Mouse (Mus musculus): ENCODE data around the gene Tmem262. TPM values are rescaled to one million over a fixed set of nuclear protein-coding genes. Genes with fewer than 3 reads are reported as not detected.

Tmem262 gene
- total RNA-seq, 2 experiments from 2014 or later, result not detected

DNA sequence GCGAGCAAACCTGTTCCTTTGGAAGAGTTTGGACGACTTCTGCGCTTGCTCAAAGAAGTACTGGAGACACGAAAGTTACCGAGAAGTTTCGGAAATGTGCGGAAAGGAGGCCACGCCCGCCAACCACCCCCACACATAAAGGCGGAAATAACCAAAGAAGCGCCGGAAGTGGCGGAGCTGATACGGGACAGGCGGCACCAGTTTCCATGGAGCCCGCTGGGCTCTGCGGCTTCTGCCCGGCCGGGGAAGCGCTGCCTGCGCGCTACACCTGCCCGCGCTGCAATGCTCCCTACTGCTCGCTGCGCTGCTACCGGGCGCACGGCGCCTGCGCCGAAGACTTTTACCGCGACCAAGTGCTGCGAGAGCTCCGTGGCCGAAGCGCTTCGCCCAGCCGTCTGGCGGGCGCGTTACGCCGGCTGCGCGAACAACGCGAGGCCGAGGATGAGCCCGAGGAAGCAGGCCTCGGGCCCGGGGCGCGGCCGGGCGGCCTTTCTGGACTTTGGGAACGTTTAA, 18.8 kb upstream of the Tmem262 start, which contains the start of gene Znhit2:
Gene Znhit2, plus strand, starts transcription at position 172 of the 513 bp plus-strand sequence.
- peak; percentile 93 to 94 for DNase-seq

DNA sequence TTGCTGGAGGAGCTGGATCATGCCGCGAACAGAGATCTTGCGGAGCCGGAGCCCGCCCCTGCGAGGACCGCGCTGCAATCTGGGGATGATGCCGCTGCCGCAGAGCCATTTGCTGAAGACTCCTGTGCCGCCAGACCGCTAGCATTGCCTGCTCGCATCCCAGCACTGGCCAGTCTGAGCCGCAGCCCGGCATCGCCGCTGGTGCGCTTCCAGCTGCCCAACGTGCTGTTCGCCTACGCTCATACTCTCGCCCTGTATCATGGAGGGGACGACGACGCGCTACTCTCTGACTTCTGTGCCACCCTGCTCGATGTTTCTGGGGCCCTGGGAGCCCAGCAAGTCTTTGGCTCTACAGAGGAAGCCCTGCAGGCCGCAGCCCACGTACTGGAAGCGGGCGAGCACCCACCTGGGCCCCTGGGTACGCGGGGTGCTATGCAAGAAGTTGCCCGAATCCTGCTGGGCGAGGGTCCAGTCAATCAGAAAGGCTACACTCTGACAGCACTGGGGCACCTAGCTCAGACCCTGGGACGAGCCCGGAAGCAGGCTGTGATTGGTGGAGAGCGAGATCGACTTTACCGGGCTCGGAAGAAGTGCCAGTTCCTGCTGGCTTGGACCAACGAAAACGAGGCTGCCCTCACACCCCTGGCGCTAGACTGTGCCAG, 18.1 kb upstream of the Tmem262 start:
- peak; percentile 45 for DNase-seq

DNA sequence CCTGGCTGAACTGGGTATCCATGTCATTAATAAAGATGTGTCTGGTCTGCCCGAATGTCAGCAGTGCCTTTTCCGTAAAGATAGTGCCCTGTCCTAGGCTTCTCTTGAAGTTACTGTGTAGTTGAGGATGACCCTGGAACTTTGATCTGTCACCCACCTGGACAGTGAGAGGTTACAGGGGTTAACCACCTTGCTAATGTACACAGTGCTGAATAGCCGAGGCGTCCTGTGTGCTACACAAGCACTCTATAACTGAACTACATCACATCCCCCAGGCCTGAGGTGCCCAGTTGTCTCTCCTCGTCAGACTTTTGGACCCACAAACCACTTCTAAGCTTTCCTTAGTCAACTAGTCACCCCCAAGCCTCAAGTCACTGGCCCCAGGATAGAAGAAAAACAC, 17.4 kb upstream of the Tmem262 start:
- no peak for DNase-seq

DNA sequence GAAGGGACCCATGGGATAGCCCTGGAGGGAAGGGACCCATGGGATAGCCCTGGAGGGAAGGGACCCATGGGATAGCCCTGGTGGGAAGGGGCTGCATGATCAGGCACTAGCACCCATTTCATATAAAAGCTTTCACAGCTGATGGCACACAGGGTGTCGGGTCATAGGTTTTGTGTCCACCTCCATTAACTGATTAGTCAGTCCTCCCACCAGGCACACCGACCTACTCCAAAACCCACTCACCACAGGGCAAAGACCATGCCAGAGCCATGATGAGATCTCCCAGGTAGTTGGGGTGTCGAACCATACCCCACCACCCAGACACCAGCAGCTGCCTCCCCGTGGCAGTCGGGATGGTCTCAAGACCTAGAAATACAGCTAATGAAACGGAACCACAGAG, 16.8 kb upstream of the Tmem262 start:
- DNase-seq, result no peak

DNA sequence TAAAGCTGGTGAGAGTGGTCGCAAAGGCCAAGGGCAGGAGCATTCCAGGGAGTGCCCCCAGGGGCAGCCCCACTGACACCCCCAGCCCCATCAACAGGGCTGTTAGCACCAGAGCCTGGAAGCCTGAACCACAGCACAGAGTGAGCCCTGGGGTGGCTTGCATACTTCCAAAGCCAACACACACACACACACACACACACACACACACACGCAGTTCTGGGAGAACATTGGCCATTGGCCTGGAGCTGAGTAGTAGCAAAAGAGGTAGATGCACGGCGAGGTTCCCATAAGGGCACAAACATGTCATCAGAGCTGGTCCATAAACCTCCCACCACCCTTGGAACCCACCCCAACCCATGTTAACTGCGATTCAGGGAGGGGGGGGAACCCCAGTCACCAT, 13.3 kb upstream of the Tmem262 start:
- peak in 1 of 2 experiments; percentile 21 for DNase-seq

DNA sequence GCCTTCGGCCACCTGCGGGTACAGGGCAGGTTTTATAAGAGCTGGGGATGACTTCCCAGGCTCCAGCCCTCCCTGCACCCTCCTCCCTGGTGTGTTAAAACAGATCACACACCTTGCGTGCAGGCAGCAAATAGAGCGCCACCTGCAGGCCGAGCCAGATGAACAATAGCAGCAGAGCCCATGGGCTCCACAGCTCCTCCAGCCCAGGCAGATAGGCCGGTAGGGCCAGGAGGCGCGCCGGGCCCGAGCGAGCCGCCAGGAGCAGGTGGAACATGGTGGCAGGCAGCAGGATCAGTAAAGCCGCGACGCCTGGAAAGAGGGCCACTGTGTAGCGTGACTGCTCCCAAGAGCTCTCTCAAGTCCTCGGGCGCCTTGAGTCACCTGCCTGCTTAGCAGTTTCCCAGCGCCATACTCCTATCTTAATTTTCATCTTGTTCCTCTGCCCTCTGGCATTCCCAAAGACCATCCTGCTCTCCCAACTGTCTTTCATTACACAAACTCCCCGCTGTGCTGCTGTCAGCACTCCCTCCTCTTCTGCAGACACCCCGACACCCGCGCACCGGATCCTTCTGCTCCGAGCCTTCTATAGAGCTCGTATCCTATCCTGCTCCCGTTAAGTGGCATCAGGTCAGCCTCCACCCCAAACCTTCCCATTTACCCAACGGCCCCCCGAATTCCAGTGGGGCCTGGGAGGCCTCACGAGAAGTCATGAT, 12.7 kb upstream of the Tmem262 start:
- DNase-seq, result peak; percentile 75 to 81

DNA sequence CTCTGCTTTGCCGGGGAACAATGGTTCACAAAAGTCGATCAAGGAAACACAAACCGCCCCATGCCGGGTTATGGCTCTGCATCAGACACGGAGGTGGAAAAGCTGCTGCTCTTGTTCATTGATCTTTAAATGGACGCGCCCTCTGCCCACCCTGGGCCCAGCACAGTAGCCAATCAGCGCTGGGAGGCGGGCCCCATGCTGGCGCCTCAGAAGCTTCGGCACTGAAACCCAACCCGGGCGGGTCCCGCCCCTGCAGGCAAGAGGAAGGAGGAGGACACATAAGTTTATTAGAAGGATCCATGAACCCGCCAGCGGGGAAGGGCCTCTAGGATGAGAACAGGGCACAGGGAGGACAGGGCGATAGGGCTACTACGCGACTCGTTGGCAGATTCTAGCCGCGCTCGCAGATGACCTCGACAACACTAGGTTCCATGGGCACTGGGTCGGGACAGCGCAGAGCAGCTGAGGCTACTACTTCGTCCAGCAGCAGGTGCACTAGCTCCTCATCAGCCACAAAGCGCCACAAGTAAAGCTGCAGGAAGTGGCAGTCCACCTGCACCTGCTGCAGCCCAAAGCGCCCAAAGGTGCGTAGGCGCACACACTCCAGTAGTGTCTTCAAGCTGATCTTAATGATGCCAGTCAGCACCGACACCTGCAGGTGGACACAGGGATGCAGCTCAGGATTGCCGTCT, 12.0 kb upstream of the Tmem262 start, which contains the start of gene Tm7sf2:
Gene Tm7sf2, minus strand, starts transcription at position 650 of the 692 bp plus-strand sequence.
- peak; percentile 86 to 87 for DNase-seq

DNA sequence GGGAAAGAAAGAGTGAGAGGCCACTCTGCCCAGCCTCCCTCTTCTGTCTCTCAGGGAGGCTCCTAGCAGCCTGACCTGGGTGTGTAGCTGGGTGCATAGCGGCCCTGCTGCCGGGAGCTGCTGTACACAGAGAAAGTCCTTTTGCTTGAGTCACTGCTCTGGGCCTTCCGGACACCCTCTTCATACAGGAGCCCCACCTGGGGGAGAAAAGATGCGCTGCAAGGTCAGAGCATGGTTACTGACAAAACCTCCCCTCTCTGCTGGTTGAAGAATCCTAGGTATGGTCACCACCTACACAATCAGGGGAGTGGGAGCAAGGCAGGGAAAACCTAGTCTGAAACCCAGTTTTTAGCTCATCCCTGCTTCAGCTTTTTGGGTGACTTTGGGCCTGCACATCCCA, 10.9 kb upstream of the Tmem262 start:
- no peak for DNase-seq

DNA sequence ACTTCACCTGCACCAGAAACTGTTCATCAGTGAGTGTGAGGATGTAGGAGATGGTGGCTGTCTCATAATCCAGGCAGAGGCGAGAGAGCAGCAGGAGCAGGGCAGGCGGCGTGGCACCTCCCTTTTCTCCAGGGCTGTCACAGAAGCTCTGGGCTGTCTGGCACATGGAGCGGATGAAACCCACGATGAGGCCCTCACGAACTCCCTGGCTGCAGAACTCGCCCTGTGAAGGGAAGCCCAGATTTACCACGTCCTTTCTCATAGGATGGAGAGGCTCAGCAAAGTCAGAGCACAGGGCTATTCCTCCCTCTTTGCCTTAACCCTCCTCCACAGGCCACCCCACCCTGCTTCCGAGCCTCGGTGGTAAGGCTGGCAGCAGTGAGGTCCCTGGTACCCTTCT, 10.0 kb upstream of the Tmem262 start:
- DNase-seq, result no peak

DNA sequence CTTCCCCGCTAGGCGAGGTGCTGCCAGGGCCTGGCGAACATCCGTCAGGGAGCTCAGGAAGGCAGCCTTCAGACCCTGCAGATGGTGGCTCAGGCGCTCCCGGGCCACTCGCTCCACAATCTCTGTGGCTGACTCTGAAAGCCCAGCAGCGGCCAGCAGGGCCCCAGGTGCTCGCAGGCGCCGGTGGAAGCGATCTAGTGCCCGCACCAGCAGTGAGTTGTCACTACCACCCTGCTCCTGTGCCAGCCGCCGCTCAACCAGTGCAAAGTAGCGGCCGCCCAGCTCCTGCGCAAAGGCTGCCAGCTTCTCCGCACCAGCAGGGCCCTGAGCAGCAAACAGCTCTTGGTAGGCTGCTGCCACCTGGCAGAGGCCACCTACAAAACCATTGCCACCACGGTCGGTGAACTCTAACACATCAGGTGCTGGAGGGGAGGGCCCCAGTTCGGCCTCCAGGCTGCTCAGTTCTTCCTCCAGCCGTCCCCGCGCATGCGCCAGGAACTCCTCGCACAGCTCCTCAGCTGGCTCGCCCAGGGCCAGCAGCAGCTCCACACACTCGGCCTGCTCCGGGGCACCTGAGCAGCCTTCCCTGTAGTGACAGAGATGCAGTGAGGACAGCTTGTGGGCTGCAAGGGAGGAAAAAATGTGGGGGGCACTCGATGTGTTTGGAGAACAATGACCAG, 9.1 kb upstream of the Tmem262 start:
- no peak for DNase-seq

DNA sequence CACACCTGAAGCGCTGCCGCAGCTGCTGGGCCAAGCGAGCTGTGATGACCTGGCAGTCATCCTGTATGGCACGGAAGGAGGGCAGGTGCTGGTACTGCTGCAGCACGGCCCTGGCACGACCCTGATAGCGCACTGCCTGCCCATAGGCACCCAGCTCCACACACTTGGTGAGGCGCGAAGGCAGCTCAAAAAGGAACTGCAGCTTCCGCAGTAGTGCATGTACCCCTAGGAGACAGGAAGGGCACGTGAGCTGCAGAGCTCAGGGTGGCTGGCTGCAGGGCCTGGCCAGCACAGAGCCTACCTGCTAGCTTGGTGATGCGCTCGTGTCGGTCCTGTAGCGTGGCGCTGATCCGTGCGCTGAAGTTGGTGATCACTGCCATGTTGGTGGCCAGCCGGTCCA, 8.6 kb upstream of the Tmem262 start:
- DNase-seq, result no peak

DNA sequence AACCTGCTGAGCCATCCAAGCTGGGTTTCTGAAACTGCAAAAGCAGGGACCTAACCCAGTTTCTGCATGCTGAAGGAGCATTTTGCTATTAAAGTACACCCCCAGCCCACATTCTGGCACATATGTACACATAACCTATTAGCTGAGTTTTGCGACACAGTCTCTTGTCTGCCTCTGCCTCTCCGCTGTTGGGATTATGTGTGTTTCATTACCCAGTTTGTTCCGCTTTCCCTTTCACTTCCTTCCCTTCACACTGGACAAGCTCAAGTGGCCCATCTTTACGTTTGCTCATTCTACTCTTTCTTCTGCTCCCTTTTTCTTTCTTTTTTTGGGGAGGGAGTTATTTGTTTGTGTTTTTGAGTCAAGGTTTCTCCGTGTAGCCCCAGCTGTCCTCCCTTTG, 5.9 kb upstream of the Tmem262 start:
- no peak for DNase-seq

DNA sequence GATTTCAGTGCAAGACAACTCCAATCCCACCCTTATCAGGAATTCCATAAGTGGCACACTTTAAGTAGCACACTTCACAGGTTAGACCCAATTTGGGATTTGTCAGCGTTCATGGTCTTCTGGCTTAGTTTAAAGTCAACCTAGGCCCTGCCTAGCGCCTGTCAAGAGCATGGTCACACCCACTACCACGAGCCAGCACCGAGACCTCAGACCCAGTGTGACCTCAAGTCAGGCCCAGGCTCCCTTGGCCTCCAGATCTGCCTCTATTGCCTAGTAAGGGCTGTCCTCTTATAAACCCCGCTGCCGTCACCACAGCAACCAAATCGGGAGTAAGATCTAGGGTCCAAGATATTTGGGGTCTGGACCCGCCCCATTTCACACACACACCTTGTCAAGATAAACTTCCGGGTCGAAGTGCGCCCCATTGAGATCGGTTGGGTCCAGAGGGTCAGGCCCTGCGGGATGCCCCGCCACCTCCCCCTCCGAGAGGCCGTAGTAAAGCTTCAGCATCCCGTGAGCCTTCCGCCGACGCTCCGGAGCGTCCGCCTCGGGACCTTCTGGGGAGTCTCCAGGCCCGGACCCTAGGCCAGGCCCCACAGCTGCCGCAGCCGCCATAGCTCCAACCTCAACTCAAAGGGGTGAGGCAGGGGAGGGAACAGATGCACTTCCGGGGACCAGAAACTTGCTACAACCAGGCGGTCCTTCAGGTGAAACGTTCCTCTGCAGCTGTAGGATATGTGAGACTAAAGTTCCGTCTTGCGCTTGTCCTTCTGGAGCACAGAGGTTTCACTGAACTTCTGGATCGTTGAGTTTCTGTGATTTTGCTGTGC, 3.1 kb upstream of the Tmem262 start, which contains the start of gene Vps51:
Gene Vps51, minus strand, starts transcription at position 668 of the 830 bp plus-strand sequence.
- peak; percentile 79 to 83 for DNase-seq

DNA sequence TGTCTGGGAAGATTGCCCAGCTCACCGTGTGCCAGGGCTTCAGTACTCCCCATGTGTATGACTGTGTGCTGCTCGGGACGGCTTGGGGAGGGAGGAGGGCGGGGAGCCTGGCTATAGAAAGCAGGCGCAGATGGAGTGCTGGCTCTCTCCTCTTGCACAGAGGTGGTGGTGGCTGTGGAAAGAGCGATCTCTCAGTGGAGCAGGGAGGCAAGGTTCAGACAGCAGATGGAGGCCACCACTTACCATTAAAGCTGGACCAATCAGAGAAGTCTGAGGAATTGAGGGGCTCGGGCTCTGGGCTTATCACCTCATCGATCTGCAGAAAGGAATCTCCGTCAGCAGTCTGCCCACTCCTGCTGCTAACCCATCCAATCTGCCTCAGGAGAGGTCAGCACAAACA, 2.3 kb downstream of the Tmem262 start, which contains the start of gene Gm28374:
Gene Gm28374, minus strand, starts transcription at position 101 of the 400 bp plus-strand sequence.
- peak in 1 of 2 experiments; percentile 4 for DNase-seq

DNA sequence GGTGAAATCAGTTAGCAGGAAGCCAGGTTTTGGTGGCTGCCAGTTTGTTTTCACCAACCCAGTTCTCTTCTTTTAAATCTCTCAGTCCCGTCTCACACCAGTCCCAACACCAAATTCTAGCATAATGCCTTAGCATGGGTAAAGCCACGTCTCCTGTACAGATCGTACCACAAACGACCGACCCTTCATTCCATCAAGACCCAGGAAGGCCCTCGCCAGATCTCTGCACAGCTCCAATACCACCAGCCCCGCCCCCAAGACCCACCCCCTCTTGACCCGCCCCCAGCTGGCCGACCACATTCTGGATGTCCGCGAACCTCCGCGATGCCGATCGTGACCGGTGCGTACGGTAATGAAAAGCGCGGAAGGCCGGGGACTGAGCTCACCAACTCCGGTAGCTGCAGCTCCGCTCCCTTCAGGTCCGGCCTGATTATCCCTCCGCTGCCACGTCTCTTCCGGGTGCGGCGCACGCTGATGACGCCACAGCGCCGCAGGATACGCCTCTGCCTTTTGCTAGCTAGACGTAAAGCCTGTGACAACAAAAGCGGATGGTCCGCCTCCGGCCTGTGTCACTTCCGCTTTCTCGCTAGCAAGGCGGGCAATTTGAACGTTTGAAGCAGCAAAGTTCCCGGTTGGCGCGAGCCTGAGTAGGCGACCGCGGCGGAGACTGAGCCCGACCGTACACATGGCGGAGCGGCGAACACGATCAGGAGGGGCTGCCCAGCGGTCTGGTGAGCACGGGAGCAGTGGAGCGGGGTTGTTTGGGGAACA, 4.8 kb downstream of the Tmem262 start, which contains the start of the genes Zfpl1 and Cdca5:
Gene Zfpl1, minus strand, starts transcription at position 479 of the 771 bp plus-strand sequence.
Gene Cdca5, plus strand, starts transcription at position 506 of the 771 bp plus-strand sequence.
- peak; percentile 96 for DNase-seq

DNA sequence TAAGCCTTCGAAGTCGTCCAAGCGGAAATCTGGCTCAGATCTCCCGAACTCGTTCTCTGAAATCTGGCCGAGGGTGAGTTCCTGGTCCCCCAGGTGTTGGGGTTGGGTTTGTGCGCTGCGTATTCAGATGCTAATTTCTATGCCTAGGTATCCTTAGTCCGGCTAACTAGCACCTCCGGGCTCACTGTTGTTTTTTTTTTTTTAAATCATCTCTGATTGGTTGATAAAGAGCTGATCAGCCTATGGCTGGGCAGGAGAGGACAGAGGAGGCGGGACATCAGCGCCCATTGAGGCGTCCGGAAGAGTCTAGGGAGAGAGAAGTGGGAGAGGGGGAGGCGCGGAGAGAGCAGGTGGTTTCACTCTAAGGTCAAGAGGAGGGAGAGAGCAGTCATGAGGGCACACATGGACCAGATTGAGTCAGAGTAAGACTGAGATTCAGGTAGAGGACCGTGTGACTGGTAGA, 5.6 kb downstream of the Tmem262 start:
- DNase-seq, result peak in 1 of 2 experiments; percentile 5

DNA sequence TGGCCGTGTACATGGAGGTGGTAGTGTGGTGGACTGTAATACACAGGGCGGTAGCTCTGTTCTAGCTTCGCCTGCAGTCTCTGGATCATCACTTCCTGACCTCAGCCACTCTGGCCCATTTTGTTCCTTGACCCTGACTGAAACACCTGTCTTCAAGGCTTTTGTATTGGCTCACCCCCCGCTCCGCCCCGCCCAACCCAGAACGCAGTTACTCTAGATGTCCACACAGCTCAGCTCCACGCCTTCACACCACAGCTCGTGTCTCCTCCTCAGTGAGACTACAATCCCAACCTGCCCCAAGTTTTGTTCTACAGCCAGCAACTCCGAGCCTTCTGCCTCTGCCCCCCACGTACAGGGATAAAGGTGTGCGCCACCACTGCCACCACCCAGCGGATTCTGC, 9.0 kb downstream of the Tmem262 start:
- no peak for DNase-seq

DNA sequence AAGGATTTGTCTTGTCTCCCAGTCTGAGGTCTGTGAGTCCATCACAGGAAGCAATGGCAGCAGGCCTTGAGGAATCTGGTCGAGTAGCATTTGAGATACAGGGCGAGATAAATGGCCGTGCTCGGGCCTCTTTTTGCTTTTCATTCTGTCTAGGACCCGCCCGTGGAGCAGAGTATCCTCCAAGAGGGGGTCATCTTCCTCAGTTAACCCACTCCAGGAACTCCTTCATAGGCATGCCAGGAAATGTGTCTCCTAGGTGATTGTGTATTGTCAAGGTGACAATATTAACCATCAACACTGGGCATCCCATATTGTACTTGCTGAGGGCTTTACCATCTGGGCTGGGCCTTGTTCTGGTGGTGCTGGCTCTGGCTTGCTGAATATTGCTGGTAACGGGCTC, 14.3 kb downstream of the Tmem262 start, which contains the start of gene AC131692.1:
Gene AC131692.1, plus strand, starts transcription at position 301 of the 400 bp plus-strand sequence.
- no peak for DNase-seq

DNA sequence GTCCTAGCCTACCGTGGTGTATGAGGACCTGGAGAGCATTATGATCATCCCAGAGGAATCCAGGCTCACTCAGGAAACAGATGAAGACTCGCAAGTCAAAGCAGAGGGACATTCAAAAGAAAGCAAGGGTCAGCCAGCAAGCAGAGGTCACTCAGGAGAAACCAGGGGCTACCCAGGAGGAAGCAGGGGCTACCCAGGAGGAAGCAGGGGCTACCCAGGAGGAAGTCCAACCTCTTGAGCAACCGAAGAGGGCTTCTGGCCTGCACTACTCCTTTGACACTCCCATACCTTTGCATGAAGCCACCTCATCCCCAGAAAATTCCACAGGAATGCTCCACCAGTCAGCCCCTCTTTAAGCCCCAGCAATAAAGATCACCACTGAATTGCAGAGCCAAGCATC, 18.0 kb downstream of the Tmem262 start:
- no peak for DNase-seq

DNA sequence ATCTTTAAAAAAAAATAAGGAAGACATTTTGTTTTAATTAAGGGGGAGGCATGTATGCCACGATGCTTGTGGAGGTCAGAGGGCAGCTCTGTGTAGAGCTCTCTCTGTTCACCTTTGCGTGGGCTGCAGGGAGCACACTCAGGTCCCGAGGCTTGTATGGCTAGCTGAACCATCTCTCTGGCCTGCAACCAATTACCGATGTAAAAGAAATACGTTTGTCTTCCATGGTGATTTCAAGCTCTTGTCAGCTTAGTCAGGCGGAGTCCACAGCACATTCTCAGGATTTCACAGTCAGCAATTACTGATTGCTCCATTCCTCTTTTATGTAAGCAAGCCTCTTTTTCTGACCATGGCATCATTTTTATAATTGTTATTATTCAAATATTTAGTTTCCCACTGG, 21.4 kb downstream of the Tmem262 start:
- DNase-seq, result no peak

Measured in layer of hippocampus, postnatal 36 days (tissue).